Mouse (Mus musculus) lung, adult 2 months (tissue): ENCODE measurements around the gene Prss27.

Experiments used
- CTCF ChIP-seq: fragments of 200-500 bp; IDR thresholded peaks from 2 replicates; pipeline ENCODE4 v1.5.1; 2011; ENCODE audit warnings: mild to moderate bottlenecking, low read length, control low read depth; ENCODE audit not compliant: insufficient read depth
- POLR2A ChIP-seq: fragments of 200-500 bp; IDR thresholded peaks from 2 replicates; pipeline ENCODE4 v1.6.1; 2011; ENCODE audit warnings: low read depth, mild to moderate bottlenecking, control low read depth, low read length, borderline replicate concordance; ENCODE audit errors: extremely low read depth

GRCm38 (mm10) chr17:24030551-24030950, 7.4 kb upstream of the Prss27 start:
- TF ChIP-seq POLR2A (no peak), CTCF (no peak)
